Mouse (Mus musculus) liver, postnatal 0 days (tissue): ENCODE measurements around the gene Zfp592.

Experiments
- CTCF ChIP-seq: sonication (generic); IDR thresholded peaks from 2 replicates; pipeline ENCODE4 v1.5.1; 2016; ENCODE audit warnings: antibody characterized with exemption, low read depth
- EP300 ChIP-seq: IDR thresholded peaks from 2 replicates; pipeline ENCODE4 v1.6.1; 2016; ENCODE audit warnings: antibody characterized with exemption, low read depth, mild to moderate bottlenecking

GRCm38 (mm10) chr7:80959003-80959402 is 34.5 kb upstream of the Zfp592 start:
- TF ChIP-seq EP300 (no peak), CTCF (no peak)
